In genomic region chr1:53333527-53333926, GRCm38 (mm10) we compare ENCODE assay signal across 11 mouse cellular contexts. TPM values are rescaled to one million over a fixed set of nuclear protein-coding genes. Genes with fewer than 3 reads are reported as not detected.
A peak's percentile ranks its signal among the peaks of the same experiment; 100 is the strongest.
DNase-seq lines count a peak whose midpoint lies in the region; ATAC-seq and TF ChIP-seq lines count a peak whose summit lies in the region.
"Not testable (repeated sequence)": the region's sequence is repeated elsewhere in the genome, so short reads cannot be mapped to it uniquely, and the experiment has no call there.
"Had no signal": no experiment of that assay in that cellular context is flagged by ENCODE, and none has a peak within 500 bp of the region (broad histone marks: within the 10 kb centered on the region; RNA-seq: fewer than 3 reads in every experiment).

No protein-coding gene starts in this region.

- TF ChIP-seq CTCF in liver, embryonic 14.5 days (IDR thresholded peaks at IDR 0.05; ENCODE audit: low read depth) = not testable (repeated sequence)

- H3K4me3 ChIP-seq in liver, embryonic 13.5 days (replicated peaks); liver, embryonic 14.5 days (ENCODE audit: insufficient read depth in 1 of 2, low read depth in 2 of 2, low read length in 2 of 2); liver, embryonic 15.5 days (replicated peaks); liver, embryonic 16.5 days (ENCODE audit: low read depth, low read length): not testable (repeated sequence)

- ATAC-seq in liver, embryonic 13.5 days (ENCODE audit: low read depth) = 0 out of 2 replicates have a peak, but pooled peaks have one; percentile 49
- peak; percentile 37; the same call in 1 of the 2 replicates for ATAC-seq in liver, embryonic 14.5 days (ENCODE audit: insufficient read depth)
- peak; percentile 35; the same call in 1 of the 2 replicates for ATAC-seq in liver, embryonic 15.5 days (ENCODE audit: insufficient read depth)
- peak; percentile 60 for ATAC-seq in liver, embryonic 16.5 days (ENCODE audit: low read depth)

- not testable (repeated sequence) for H3K27me3 ChIP-seq in liver, embryonic 13.5 days; liver, embryonic 14.5 days (ENCODE audit: control insufficient read depth, insufficient read depth, low read length); liver, embryonic 15.5 days; liver, embryonic 16.5 days (ENCODE audit: control insufficient read depth, insufficient read depth, low read depth, low read length)

- peak; percentile 51 for TF ChIP-seq EP300 in liver, embryonic 14.5 days (IDR thresholded peaks at IDR 0.05; ENCODE audit: low read depth)

- not testable (repeated sequence) for H3K4me2 ChIP-seq in liver, embryonic 13.5 days; liver, embryonic 14.5 days (ENCODE audit: low read depth); liver, embryonic 15.5 days; liver, embryonic 16.5 days (ENCODE audit: low read depth, low read length)

- peaks cover 37% of the 10 kb centered on the region for H3K4me1 ChIP-seq in liver, embryonic 13.5 days (replicated peaks)
- H3K4me1 ChIP-seq in liver, embryonic 14.5 days (replicated peaks; ENCODE audit: control insufficient read depth in 2 of 2, insufficient read depth in 2 of 2, low read length in 1 of 2) = peaks cover 11 to 16% of the 10 kb centered on the region in 2 experiments
- peaks cover 28% of the 10 kb centered on the region for H3K4me1 ChIP-seq in liver, embryonic 15.5 days (replicated peaks)
- peaks cover 11% of the 10 kb centered on the region for H3K4me1 ChIP-seq in liver, embryonic 16.5 days (ENCODE audit: control insufficient read depth, low read depth, low read length)

- not testable (repeated sequence) for H3K36me3 ChIP-seq in liver, embryonic 13.5 days; liver, embryonic 14.5 days (replicated peaks; ENCODE audit: control insufficient read depth, insufficient read depth, low read depth); liver, embryonic 15.5 days (replicated peaks); liver, embryonic 16.5 days (ENCODE audit: control insufficient read depth, insufficient read depth)

- H3K9ac ChIP-seq in liver, embryonic 13.5 days; liver, embryonic 14.5 days (replicated peaks); liver, embryonic 15.5 days; liver, embryonic 16.5 days (ENCODE audit: low read depth, low read length): not testable (repeated sequence)

- not testable (repeated sequence) for H3K27ac ChIP-seq in liver, embryonic 13.5 days; liver, embryonic 14.5 days; liver, embryonic 15.5 days (replicated peaks); liver, embryonic 16.5 days (ENCODE audit: low read length)

- DNase-seq in 416B (ENCODE audit: low read depth) = peak; percentile 29
- DNase-seq in liver, embryonic 13.5 days; liver, embryonic 14.5 days (ENCODE audit: low read depth in 3 of 3, low spot score in 3 of 3): not testable (repeated sequence)

- H3K9me3 ChIP-seq in liver, embryonic 13.5 days (replicated peaks); liver, embryonic 14.5 days (ENCODE audit: control insufficient read depth, low read length); liver, embryonic 15.5 days (replicated peaks); liver, embryonic 16.5 days (replicated peaks; ENCODE audit: control insufficient read depth, low read length): not testable (repeated sequence)

- WGBS in liver, embryonic 13.5 days (ENCODE audit: insufficient replicate concordance) = 23% methylated on average over 5 of the region's 5 CpGs
- WGBS in liver, embryonic 14.5 days (ENCODE audit: insufficient replicate concordance) = 26% methylated on average over 5 of the region's 5 CpGs
- WGBS in liver, embryonic 15.5 days (ENCODE audit: insufficient replicate concordance) = 31% methylated on average over 5 of the region's 5 CpGs
- 30% methylated on average over 5 of the region's 5 CpGs for WGBS in liver, embryonic 16.5 days (ENCODE audit: insufficient replicate concordance)

RNA-seq across cellular contexts. Expression of gene Asdurf, which starts 18.9 kb away (rescaled TPM):
- 5.8 and 6.7 TPM in 2 replicates for polyA plus RNA-seq in liver, embryonic 13.5 days (2015; fragmentation: Nextera tagmentation; extraction: Ambion mirVana)
- not detected in 2 replicates for polyA plus RNA-seq in liver, embryonic 14.5 days (2012; rRNA removed)
- polyA plus RNA-seq in liver, embryonic 14.5 days (2014; fragmentation: Nextera tagmentation; extraction: Ambion mirVana) = 4.6 TPM in 1 of 2 replicates, not detected in the other
- polyA plus RNA-seq in liver, embryonic 15.5 days (2015; fragmentation: Nextera tagmentation; extraction: Ambion mirVana) = not detected in 2 replicates
- 1.9 TPM in 1 of 2 replicates, not detected in the other for polyA plus RNA-seq in liver, embryonic 16.5 days (2015; fragmentation: Nextera tagmentation; extraction: Ambion mirVana)
- polyA plus RNA-seq: adrenal gland, adult 2 months; brain, embryonic 14.5 days; C2C12; cerebellum, adult 2 months; Patski had no signal

RNA-seq across cellular contexts. Expression of gene Gm28551, which starts 18.9 kb away (rescaled TPM):
- 0.15 and 0.29 TPM in 2 replicates for polyA plus RNA-seq in liver, embryonic 13.5 days (2015; fragmentation: Nextera tagmentation; extraction: Ambion mirVana)
- polyA plus RNA-seq in liver, embryonic 14.5 days (2012; rRNA removed) = 0.02 and 0.03 TPM in 2 replicates
- polyA plus RNA-seq in liver, embryonic 14.5 days (2014; fragmentation: Nextera tagmentation; extraction: Ambion mirVana) = 0.19 and 0.28 TPM in 2 replicates
- polyA plus RNA-seq in liver, embryonic 15.5 days (2015; fragmentation: Nextera tagmentation; extraction: Ambion mirVana) = 0.25 TPM in 1 of 2 replicates, not detected in the other
- 0.26 and 0.27 TPM in 2 replicates for polyA plus RNA-seq in liver, embryonic 16.5 days (2015; fragmentation: Nextera tagmentation; extraction: Ambion mirVana)
- polyA plus RNA-seq: adrenal gland, adult 2 months; G1E had no signal

RNA-seq across cellular contexts. Expression of gene Asnsd1, which starts 19.0 kb away (rescaled TPM):
- polyA plus RNA-seq in liver, embryonic 13.5 days (2015; fragmentation: Nextera tagmentation; extraction: Ambion mirVana) = 63.7 and 73.5 TPM in 2 replicates
- polyA plus RNA-seq in liver, embryonic 14.5 days (2012; rRNA removed) = 11.9 and 20.9 TPM in 2 replicates
- polyA plus RNA-seq in liver, embryonic 14.5 days (2014; fragmentation: Nextera tagmentation; extraction: Ambion mirVana) = 59.0 and 61.9 TPM in 2 replicates
- polyA plus RNA-seq in liver, embryonic 15.5 days (2015; fragmentation: Nextera tagmentation; extraction: Ambion mirVana) = 42.2 and 45.5 TPM in 2 replicates
- polyA plus RNA-seq in liver, embryonic 16.5 days (2015; fragmentation: Nextera tagmentation; extraction: Ambion mirVana) = 42.2 and 43.6 TPM in 2 replicates

RNA-seq across cellular contexts. Expression of gene Osgepl1, which starts 20.1 kb away (rescaled TPM):
- 27.5 and 30.9 TPM in 2 replicates for polyA plus RNA-seq in liver, embryonic 13.5 days (2015; fragmentation: Nextera tagmentation; extraction: Ambion mirVana)
- polyA plus RNA-seq in liver, embryonic 14.5 days (2012; rRNA removed) = 7.8 and 12.9 TPM in 2 replicates
- polyA plus RNA-seq in liver, embryonic 14.5 days (2014; fragmentation: Nextera tagmentation; extraction: Ambion mirVana) = 27.9 and 28.0 TPM in 2 replicates
- 20.7 and 21.6 TPM in 2 replicates for polyA plus RNA-seq in liver, embryonic 15.5 days (2015; fragmentation: Nextera tagmentation; extraction: Ambion mirVana)
- polyA plus RNA-seq in liver, embryonic 16.5 days (2015; fragmentation: Nextera tagmentation; extraction: Ambion mirVana) = 21.7 and 22.0 TPM in 2 replicates

RNA-seq across cellular contexts. Expression of gene Gm28778, which starts 36.6 kb away (rescaled TPM):
- not detected in 2 replicates for polyA plus RNA-seq in liver, embryonic 13.5 days (2015; fragmentation: Nextera tagmentation; extraction: Ambion mirVana)
- polyA plus RNA-seq in liver, embryonic 14.5 days (2012; rRNA removed) = not detected in 2 replicates
- not detected in 2 replicates for polyA plus RNA-seq in liver, embryonic 14.5 days (2014; fragmentation: Nextera tagmentation; extraction: Ambion mirVana)
- polyA plus RNA-seq in liver, embryonic 15.5 days (2015; fragmentation: Nextera tagmentation; extraction: Ambion mirVana) = not detected in 2 replicates
- not detected in 2 replicates for polyA plus RNA-seq in liver, embryonic 16.5 days (2015; fragmentation: Nextera tagmentation; extraction: Ambion mirVana)
- polyA plus RNA-seq: C2C12, G1E, Patski had no signal
